Mouse (Mus musculus): ENCODE measurements around the gene Grid2.

- no peak for TF ChIP-seq GATA1 (IDR thresholded peaks at IDR 0.05; ENCODE audit: borderline replicate concordance, low read length)
- TF ChIP-seq FLI1 (IDR thresholded peaks at IDR 0.05; ENCODE audit: low read length), result no peak
Observed at GRCm38 (mm10) chr6:64428898-64429297, 1173.2 kb downstream of the Grid2 start.

All from megakaryocyte, embryonic 14.5 days (primary cell).